Mouse (Mus musculus): ENCODE results near the gene Rock2.
A peak's percentile ranks its signal among the peaks of the same experiment; 100 is the strongest.
"Not testable (repeated sequence)": the region's sequence is repeated elsewhere in the genome, so short reads cannot be mapped to it uniquely, and the experiment has no call there.

The Rock2 gene

DNA sequence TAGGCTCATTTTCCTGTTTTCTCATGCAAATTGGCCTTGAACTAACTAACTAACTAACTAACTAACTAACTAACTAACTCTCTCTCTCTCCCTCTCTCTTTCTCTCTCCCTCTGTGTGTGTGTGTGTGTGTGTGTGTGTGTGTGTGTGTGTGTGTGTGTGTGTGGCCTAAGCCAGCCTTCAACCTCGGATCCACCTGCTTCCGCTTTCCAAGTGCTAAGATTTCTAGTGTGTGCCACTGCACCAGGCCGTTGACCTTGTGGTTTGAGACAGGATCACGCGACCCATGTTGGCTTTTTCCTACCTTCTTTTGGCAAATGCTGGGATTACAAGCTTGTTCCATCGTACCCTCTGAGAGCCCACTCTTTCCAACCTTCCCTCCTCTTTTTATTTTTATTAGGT, 105.9 kb downstream of the Rock2 start:
- DNase-seq (ENCODE audit: low spot score) = peak; percentile 40

DNA sequence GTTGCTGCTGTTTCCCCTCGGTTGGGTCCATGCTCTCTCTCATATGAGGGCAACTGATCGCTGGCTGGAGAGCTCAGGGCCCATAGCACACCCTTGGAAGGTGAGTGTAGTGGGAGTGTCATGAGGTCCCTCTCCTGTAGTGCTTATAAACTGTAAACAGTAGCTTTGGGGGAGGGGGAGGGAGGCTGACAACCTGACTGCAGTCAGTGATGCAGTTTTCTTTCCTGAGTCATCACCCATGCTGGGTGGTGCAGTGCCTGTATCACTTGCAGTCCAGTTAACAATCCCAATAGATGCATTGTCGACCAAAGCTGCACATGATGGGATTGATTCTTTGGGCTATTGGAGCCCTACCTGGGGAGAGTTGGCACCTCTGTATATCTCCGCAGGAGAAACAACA, 106.5 kb downstream of the Rock2 start:
- no peak for DNase-seq (ENCODE audit: low spot score)

DNA sequence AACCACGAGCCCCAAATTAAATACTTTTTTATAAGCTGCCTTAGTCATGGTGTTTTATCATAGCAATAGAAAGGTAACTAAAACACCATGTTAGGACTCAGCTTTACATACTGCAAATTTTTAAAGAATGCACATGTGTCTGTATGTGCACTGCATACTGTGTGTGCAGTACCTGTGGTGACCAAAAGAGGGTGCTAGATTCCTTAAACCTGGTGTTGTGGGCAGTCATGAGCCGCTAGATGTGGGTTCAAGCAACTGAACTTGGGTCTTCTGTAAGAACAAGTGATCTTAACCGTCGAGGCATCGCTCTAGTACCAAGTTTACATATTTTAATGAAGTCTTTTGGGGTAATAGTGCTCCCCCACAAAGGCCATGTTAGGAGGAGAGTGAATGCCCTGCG, 114.8 kb downstream of the Rock2 start:
- no peak for DNase-seq (ENCODE audit: low spot score)

DNA sequence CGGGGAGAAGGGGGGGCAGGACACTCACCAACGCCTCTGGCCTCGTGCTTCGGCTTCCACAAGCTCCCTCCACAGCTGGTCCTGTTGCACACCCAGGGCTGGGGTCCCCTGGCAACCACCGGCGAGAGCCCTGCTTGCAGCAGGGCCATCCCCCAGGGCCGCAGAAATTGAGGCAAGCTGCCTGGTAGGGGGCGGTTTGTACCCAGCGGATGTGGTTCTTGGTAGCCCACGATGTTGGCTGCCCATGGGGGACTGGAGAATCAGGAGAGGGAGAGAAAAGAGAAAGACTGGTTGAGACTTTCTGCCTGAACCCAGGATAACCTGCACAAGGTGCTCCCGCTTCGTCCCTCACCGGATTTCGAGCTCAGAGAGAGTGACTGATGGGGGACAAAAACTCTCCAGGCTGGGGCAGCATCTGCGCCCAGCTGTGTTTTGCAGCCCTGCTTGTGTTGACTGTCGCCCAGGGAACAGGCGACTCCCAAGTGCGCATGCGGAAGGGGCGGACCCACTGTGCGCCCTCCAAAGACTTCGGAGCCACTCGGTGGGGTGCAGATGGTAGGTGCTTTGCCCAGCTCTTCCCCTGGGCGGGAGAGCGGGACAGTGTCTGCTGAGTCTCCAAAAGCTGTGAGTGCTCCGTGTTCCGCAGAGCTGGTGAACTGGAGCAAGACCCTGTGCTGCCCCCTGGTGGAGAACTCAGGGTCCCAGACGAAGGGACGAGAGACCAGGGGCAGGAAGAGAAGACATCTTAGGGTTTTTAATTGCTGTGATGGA, 116.6 kb downstream of the Rock2 start, which contains the start of gene 2410004P03Rik:
Gene 2410004P03Rik (minus strand): TSS at position 628 of the 771 bp plus-strand sequence.
- DNase-seq (ENCODE audit: low spot score) = peak; percentile 80

DNA sequence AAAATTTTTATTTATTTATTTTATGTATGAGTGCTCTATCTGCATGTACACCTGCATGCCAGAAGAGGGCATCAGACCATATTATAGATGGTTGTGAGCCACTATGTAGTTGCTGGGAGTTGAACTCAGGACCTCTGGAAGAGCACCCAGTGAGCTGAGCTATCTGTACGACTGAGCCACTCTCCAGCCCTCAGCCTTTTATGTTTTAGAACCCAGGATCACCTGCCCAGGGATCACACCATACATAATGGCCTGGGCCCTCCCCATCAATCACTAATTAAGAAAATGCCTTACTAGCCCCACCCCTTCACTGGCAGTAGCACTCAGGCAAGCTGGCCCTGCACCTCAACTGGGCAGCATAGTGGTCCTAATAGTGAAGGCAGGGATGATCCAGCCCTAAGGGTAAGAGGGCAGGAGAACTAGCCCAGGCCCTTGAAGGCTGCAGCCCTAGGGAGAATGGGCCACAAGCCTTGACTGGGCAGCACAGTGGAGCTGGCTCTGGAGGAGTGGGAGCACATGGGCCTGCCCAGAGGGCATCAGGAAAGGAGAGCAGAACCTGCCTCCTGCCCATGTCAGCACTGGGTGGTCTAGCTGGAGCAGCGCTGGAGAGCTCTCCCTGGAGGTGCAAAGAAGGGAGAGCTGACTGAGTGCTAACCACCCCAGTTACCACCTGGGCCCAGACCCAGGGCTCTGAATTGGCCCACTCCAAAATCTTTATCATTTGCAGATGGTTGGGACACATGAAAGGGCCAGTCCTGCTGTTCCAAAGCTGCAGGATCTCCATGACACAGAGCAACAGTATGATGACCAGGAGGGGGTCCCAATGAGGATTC, 117.6 kb downstream of the Rock2 start:
- DNase-seq (ENCODE audit: low spot score) = no peak

DNA sequence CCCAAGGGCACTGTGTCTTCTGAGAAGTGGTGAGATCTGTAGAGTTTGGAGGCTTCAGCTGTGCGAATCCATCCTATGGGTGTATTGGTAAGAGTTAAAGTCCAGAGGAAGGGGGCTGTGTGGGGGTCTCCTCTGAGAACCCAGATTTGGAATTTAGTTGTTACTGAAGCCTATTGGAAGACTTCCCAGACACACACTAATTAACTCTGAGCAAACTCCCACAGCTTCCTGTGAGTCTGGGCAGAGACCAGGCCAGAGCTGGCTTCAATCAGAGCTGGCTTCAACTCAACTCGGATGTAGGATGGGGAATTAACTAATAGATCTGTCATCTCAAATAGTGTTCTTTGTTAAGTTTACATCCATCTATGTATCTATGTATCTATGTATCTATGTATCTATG, 121.0 kb downstream of the Rock2 start:
- no peak for DNase-seq (ENCODE audit: low spot score)

DNA sequence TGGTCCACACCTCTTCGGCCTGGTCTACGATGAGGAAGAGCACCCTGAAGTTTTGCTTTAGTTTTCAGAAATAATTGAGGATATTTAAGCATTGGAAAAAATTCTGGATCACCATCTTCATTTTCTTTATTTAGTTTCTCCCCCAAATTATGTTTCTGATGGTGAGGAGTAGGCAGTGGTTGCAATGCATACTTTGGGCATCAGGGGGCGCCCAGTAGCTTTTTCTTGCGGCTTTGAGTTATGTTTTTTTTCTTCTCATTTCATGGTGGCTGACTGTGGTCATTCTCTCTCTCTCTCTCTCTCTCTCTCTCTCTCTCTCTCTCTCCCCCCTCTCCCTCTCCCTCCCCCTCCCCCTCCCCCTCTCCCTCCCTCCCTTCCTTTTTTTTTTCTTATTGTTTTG, 123.8 kb downstream of the Rock2 start:
- peak; percentile 47 for DNase-seq (ENCODE audit: low spot score)

DNA sequence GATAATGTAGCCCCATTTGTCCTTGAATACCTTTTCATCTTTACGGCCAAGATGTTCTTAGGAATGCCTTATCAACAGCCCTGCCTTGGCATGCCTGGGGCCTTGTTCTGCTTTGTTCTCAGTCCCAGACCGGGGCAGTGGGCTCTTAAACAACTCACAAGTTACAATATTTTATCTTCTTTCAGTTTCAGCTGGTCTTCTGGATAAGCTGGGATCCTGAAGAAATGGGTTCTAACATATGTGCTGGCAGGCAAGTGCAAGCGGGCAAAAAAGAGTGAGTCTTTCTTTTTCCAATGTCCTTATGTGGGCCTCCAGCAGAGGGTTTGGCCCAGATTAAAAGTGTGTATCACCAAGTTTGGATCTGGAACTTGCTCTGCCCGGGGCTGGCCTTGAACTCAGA, 126.4 kb downstream of the Rock2 start:
- not testable (repeated sequence) for DNase-seq (ENCODE audit: low spot score)

DNA sequence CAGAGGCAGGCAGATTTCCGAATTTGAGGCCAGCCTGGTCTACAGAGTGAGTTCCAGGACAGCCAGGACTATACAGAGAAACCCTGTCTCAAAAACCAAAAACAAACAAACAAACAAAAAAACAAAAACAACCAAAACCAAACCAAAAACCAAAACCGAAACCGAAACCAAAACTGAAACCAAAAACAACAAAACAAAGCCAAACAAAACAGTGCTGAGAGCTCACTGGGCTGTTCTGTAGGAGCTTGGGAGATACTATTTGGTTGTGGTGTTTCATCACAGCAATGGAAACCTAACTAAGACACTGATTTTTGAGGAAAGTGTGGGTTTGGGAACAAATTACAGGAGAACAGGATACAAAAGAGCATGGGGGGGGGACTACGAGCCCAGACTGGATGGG, 127.5 kb downstream of the Rock2 start:
- no peak for DNase-seq (ENCODE audit: low spot score)

DNA sequence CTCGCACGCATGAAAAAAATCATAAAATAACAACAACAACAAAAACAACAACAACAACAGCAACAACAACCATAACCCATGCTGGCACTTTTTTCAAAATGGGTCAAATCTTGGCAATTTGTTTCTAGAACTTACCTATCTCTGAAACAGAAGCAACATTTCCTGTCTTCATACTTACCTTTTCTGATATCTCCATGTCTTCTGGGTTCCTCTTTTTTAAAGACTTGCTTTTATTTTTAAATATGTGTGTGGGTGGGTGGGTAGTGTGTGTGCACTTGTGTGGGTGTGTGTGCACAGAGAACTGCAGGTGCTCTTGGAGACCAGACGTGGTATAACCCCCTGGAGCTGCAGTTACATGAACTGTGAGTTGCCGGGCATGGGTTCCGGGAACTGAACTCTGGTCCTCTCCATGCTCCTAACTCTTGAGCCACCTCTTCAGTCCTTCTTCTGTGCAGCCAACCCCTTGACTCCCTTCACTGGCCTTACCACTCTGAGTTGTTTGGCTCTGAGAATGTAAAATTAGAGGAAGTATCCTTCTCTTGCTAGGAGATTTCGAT, 129.9 kb downstream of the Rock2 start:
- DNase-seq (ENCODE audit: low spot score) = no peak

DNA sequence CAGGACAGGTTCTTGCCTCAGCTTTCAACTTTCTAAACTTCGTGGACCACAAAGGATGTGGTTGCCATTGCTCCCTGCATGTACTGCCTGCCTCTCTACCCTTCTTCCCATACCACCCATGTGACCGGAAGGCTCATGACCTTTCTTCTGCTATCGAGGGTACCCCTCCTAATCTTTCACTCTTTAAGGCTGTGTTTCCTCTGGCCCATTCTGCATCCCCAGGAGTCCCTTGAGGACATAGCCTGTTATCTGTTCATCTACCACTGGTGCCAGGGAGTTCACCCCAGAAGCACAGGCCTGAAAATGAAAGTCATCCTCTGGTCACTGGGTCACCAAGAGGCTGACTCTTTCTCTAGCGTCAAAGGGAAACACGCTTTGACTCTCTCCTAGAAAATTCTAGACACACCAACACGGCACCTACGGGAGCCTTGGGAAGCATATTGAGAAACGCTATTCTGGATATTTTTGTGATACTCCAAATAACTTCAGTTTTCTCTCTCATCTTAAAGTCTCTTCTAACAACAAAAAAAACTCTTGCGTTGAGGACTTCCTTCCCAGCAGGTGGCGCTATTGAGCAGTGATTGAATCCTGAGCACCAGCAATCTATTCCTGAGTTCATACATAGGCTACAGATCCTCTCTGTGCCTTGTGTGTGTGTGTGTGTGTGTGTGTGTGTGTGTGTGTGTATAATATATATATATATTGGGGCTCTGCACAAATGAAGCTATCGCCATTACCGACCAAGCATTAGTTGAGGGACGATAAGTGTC, 138.2 kb downstream of the Rock2 start:
- DNase-seq (ENCODE audit: low spot score) = peak; percentile 57

DNA sequence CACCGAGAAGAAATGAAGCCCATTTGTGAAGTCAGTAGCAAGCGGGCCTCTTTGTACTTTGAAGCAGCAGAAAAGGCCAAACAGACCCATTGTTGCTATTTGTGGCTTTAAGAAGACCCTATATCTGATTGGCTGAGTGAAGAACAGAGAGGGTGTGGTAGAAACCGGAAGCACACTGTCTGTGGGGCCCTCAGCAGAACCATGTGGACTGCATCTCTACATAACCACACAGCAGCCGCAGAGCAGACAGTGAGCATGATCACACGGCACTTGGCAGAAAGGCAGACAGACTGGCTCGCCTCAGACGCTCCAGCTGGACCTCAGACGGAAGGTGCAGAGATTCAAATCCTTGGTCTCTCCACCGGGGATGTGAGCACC, 138.8 kb downstream of the Rock2 start:
- DNase-seq (ENCODE audit: low spot score) = no peak

DNA sequence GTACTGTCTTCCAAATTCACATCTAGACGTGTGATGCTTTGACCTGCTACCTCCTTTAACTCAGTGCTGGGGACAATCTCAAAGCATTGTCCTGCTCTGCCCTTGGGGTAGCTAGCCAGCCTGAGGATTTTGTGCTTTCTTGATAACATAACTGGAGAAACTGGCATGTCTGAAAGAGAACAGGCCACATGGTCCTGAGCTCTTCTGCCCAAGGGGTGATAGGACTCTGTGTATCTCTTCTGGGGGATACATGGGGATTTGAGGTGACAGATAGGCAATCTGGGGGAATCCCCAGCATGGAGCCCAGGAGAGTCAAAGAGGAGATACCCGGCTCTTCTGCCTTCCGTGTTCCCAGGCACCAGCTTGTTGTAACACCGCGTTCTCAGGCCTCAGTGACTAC, 140.0 kb downstream of the Rock2 start:
- DNase-seq (ENCODE audit: low spot score) = no peak

DNA sequence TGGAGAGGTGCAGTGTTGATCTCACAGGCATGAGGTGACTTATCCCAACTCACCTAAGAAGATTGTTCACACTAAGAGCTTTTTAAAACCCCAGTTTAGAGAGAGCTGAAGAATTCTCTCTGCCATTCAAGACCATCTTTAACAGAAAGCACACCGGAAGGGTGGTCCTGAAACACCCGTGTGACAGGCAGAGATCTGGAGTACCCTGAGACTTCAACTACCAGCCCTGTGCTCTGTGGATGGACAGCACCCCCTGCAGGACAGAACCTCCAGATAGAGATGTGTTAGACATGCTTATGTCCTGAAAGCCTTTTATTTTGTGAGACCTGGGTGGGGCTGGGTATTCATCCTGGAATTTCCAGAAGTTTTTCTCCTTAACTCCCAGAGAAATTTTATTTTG, 140.4 kb downstream of the Rock2 start:
- no peak for DNase-seq (ENCODE audit: low spot score)

DNA sequence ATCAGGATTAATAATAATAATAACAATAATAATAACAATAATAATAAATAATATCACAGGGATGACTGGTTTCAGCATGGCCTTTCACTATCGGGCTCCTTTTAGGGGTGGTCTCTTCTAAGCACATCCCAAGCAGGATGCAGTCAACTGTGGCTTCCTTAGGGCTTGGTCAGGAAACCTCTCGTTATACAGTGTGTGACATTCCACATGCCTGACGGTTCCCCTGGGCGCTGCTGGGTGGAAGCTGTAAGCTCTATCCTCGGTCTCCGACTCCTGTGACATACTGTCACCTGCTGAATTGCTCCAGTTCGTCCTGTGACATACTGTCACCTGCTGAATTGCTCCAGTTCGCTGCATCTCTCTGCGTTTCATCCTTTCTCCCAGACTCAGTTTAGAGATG, 141.8 kb downstream of the Rock2 start:
- no peak for DNase-seq (ENCODE audit: low spot score)

DNA sequence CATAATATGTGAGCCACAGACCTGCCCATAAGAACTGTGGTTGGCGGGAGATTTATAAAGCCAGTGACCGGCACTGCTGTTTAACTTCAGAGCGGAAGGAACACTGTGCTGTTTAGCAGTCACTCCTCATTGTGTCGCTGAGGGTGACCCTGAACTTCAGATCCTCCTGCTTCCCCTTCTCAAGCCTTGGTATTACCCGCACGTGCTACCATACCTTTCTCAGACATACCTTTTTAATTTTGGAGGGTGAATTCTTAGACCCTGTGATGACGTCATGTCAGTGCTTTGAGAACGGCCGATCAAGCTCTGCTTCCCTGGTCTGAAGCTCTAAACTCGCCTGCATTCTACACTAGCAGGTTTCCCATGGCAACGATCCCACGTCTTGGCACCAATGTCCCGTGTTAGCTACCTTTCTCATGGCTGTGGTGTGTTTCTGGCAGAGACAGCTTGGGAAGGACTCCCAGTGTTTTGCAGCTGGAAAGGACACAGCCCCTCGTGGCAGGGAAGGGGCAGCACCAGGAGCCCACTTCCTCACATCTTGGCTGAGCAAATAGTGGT, 142.4 kb downstream of the Rock2 start:
- no peak for DNase-seq (ENCODE audit: low spot score)

All from lung, postnatal 25 days (tissue).